Mouse (Mus musculus) midbrain, embryonic 16.5 days (tissue): ENCODE data around the gene Lcat. TPM values are rescaled to one million over a fixed set of nuclear protein-coding genes. Genes with fewer than 3 reads are reported as not detected.
"Not testable (repeated sequence)": the region's sequence is repeated elsewhere in the genome, so short reads cannot be mapped to it uniquely, and the experiment has no call there.

ENCODE experiments used
- ATAC-seq: fragments of 200-750 bp; cut with Nextera tagmentation; 2 replicates; pipeline ENCODE4 v1.8.0; 2017; ENCODE audit warnings: moderate TSS enrichment
- H3K27ac ChIP-seq: fragments of 300-500 bp; sonication (generic); 2 replicates; pipeline ENCODE4 v1.5.1; 2014; ENCODE audit warnings: mild to moderate bottlenecking, low read length, mixed read lengths
- H3K27me3 ChIP-seq: fragments of 300-500 bp; sonication (generic); 2 replicates; pipeline ENCODE4 v1.6.1; 2014; ENCODE audit warnings: low read depth, low read length, mixed read lengths; ENCODE audit not compliant: control insufficient read depth, insufficient read depth
- H3K36me3 ChIP-seq: fragments of 300-500 bp; sonication (generic); 2 replicates; pipeline ENCODE4 v1.6.1; 2014; ENCODE audit warnings: mild to moderate bottlenecking, low read length, moderate library complexity, mixed read lengths; ENCODE audit not compliant: control insufficient read depth, insufficient read depth
- H3K4me1 ChIP-seq: fragments of 300-500 bp; sonication (generic); 2 replicates; pipeline ENCODE4 v1.6.1; 2014; ENCODE audit warnings: mild to moderate bottlenecking, low read length, mixed read lengths; ENCODE audit not compliant: control insufficient read depth, insufficient read depth
- H3K4me2 ChIP-seq: fragments of 300-500 bp; sonication (generic); 2 replicates; pipeline ENCODE4 v1.6.1; 2014; ENCODE audit warnings: mild to moderate bottlenecking, low read length, mixed read lengths
- H3K4me3 ChIP-seq: fragments of 300-500 bp; sonication (generic); 2 replicates; pipeline ENCODE4 v1.5.1; 2014; ENCODE audit warnings: low read depth, mild to moderate bottlenecking, low read length, moderate library complexity, mixed read lengths
- H3K9ac ChIP-seq: fragments of 300-500 bp; sonication (generic); 2 replicates; pipeline ENCODE4 v1.6.1; 2014; ENCODE audit warnings: low read depth, low read length, mixed read lengths
- H3K9me3 ChIP-seq: fragments of 300-500 bp; sonication (generic); replicated peaks from 2 replicates; pipeline ENCODE4 v1.6.1; 2014; ENCODE audit warnings: mild to moderate bottlenecking, low read length, mixed read lengths; ENCODE audit not compliant: control insufficient read depth, poor library complexity, severe bottlenecking
- WGBS: fragments of 180-500 bp; shearing (Covaris S2); extraction: QIAGEN DNeasy Blood & Tissue Kit; methylation state at CpG from one replicate; pipeline ENCODE4 v1.1.7; 2014; 5-methylcytosine and 5-hydroxymethylcytosine counted together
- polyA plus RNA-seq: library from polyadenylated mRNA; unstranded; fragments of >200 nt; fragmentation: Nextera tagmentation; extraction: Ambion mirVana; gene quantifications from 2 replicates; pipeline ENCODE4 v1.2.1, GENCODE M21; 2015

Gene Lcat
- 1.3 and 3.0 TPM in 2 replicates for polyA plus RNA-seq

DNA sequence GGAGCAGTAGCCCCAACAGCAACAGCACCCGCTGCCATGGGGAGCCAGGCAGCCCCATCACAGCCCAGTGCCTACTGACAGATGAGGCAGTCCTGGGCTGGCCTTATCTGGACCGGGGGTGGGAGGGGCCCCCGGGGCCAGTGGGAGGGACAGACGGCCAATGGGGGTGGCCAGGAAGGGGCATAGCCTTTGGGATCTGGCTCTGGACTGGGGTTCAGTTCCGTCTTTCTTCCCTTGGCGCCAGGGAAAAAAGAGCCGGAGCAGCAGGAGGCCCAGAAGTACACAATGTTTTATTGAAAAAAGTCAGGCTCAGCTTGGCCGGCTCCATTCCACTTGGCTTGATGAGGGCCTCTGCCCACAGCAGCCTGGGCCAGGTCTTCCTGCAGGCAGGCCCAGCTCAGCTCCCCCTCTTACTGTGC lies at the start of gene Lcat:
Lcat (minus strand) TSS at position 62 of the 419 bp plus-strand sequence.
- Histone ChIP-seq H3K27ac (no peak within 1 kb of the TSS; the same call in 1 of the 2 replicates), H3K9ac (no peak within 1 kb of the TSS), H3K4me3 (no peak within 1 kb of the TSS), H3K36me3 (no peaks in the 10 kb centered on the region), H3K9me3 (no peaks in the 10 kb centered on the region), H3K4me2 (no peak within 1 kb of the TSS), H3K4me1 (peaks cover 1% of the 10 kb centered on the region; the same call in 1 of the 2 replicates), H3K27me3 (no peaks in the 10 kb centered on the region)
- peak; percentile 53; the same call in 1 of the 2 replicates for ATAC-seq
- WGBS = 53% methylated on average over 7 of the region's 8 CpGs

DNA sequence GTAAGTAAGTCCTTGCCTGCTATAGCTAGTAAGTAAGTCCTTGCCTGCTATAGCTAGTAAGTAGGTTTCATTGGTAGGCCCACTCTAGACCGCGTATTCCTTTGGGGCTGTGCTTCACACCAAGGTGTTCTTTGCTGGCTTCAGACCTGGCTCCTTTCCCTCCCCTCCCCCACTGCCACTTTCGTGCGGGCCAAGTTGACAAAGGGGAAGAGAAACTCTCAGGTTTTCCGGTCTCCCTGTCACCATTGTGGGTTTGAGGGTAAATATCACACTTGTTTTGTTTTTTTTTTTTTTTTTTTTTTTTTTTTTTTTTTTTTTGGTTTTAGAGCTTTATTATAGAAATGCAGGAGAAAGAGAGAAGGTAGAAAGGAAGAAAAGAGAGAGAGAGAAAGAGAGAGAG lies 49.3 kb upstream of the Lcat start:
- no peak overlapping the region for H3K4me3 ChIP-seq
- WGBS = 83% methylated on average over 4 of the region's 5 CpGs
- H3K27me3 ChIP-seq = no peaks in the 10 kb centered on the region
- no peaks in the 10 kb centered on the region for H3K36me3 ChIP-seq
- H3K9me3 ChIP-seq = no peaks in the 10 kb centered on the region
- no peak overlapping the region for H3K9ac ChIP-seq
- no peaks in the 10 kb centered on the region for H3K4me1 ChIP-seq
- H3K4me2 ChIP-seq = no peak overlapping the region
- no peak overlapping the region for H3K27ac ChIP-seq
- ATAC-seq = no peak

DNA sequence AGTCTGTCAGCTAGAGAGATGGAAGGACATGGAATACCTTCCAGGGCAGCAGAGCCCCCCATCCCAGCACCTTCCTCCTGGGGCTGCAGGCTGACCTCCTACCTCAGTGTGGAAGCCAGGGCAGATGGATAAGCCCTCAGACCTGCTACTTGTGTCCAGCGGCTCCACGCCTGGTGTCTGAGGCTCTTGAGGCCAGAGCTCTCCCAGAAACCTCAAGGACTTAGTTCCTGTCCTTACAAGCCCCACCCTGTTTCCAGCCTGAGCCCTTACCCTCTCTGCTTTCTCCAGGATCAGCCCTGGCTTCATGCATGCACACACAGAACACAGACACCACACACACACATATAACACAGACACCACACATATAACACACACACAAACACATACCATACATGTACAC lies 48.4 kb upstream of the Lcat start:
- ATAC-seq = no peak
- H3K4me2 ChIP-seq = no peak overlapping the region
- 83% methylated on average over 2 of the region's 2 CpGs for WGBS
- H3K9me3 ChIP-seq = no peaks in the 10 kb centered on the region
- H3K27me3 ChIP-seq = no peaks in the 10 kb centered on the region
- H3K4me3 ChIP-seq = no peak overlapping the region
- no peaks in the 10 kb centered on the region for H3K36me3 ChIP-seq
- H3K9ac ChIP-seq = no peak overlapping the region
- no peak overlapping the region for H3K27ac ChIP-seq
- no peaks in the 10 kb centered on the region for H3K4me1 ChIP-seq

DNA sequence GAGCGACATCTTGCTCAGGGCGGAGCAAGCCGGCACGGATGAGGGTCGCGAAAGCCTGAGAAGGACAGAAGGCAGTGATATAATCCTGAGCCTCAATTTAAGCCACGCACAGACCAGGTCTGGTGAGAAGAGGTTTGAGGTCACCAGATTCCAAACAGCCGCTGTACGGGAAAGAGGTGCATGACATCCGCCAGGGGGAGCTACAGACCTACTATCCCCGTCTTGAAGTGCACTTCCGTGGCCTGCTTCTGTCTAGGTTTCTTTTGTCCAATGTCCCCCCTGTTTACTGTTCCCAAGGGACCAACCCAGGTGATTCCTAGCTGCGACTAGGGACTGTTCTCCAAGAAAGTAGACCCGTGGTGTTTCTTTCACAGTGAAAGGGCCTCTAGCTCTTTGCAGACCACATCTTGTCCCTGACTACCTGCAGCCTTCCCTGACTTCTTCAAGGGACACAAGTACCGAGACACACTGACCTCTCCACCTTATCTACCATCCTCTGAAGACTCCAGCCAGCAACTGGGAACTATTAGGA lies 47.7 kb upstream of the Lcat start, which contains the start of gene Dus2:
Dus2 (plus strand) TSS at position 482 of the 532 bp plus-strand sequence.
- Histone ChIP-seq H3K27me3 (no peaks in the 10 kb centered on the region), H3K4me2 (no peak within 1 kb of the TSS), H3K27ac (no peak within 1 kb of the TSS), H3K4me1 (no peaks in the 10 kb centered on the region), H3K4me3 (no peak within 1 kb of the TSS), H3K36me3 (no peaks in the 10 kb centered on the region), H3K9me3 (no peaks in the 10 kb centered on the region), H3K9ac (no peak within 1 kb of the TSS)
- no peak for ATAC-seq
- WGBS = 12% methylated on average over 15 of the region's 15 CpGs

DNA sequence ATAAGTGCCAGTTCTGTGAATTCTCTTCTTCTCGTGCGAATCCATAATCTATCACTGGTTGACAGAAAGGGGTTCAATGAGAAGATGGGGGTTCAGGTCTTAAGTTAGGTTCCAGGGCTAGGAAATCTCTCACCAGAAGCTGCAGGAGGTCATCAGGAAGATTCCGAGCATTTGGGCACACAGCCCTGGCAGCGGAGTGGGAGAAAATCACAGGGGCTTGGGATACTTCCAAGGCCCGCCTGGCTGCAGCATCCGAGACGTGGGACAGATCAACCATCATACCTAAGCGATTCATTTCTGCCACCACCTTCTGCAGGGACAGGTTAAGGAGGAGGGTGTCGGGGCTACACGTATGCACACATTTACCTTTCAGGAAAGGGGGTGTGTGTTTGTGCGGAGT lies 45.4 kb upstream of the Lcat start:
- no peaks in the 10 kb centered on the region for H3K4me1 ChIP-seq
- H3K4me2 ChIP-seq = no peak overlapping the region
- H3K36me3 ChIP-seq = no peaks in the 10 kb centered on the region
- no peak overlapping the region for H3K9ac ChIP-seq
- 92% methylated on average over 11 of the region's 11 CpGs for WGBS
- no peak overlapping the region for H3K4me3 ChIP-seq
- H3K27ac ChIP-seq = no peak overlapping the region
- no peak for ATAC-seq
- H3K9me3 ChIP-seq = no peaks in the 10 kb centered on the region
- H3K27me3 ChIP-seq = no peaks in the 10 kb centered on the region

DNA sequence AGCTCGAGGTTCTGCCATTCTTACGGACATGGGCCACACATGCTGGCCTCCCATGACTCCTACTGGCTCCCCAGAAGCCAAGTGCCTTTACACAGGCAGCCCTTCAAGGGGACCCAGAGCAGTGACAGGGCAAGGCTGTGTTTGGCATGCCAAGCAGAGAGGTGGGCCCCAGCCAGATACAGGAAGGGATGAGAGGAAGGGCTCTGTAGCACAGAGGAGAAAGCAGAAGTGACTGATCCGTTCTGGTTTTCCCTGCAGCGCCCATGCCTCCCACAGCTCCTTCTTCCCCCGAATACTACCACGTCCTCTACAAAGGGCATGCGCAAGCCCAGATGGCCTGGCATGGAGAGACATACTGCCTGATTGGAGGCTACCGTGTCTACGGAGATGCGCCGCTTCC lies 40.2 kb upstream of the Lcat start:
- not testable (repeated sequence) for H3K36me3 ChIP-seq, H3K9ac ChIP-seq, H3K4me3 ChIP-seq, H3K4me2 ChIP-seq, H3K4me1 ChIP-seq, ATAC-seq, H3K27me3 ChIP-seq, H3K27ac ChIP-seq, H3K9me3 ChIP-seq
- 88% methylated on average over 10 of the region's 11 CpGs for WGBS

DNA sequence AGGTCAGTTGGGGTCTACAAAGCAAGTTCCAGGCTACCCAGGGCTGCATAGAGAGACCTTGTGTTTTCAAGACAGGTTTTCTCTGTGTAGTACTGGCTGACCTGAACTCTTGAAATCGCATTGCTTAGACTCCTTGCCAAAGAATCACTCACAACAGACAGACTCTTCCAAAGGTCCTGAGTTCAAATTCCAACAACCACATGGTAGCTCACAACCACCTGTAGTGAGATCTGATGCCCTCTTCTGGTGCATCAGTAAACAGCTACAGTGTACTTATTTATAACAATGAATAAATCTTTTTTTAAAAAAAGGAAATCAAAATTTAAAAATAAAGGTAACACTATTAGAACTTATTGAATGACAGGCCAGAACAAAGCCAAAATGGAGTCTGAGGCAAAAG lies 38.0 kb upstream of the Lcat start:
- ATAC-seq = no peak
- 92% methylated on average over 1 of the region's 1 CpGs for WGBS
- no peak overlapping the region for H3K4me3 ChIP-seq

DNA sequence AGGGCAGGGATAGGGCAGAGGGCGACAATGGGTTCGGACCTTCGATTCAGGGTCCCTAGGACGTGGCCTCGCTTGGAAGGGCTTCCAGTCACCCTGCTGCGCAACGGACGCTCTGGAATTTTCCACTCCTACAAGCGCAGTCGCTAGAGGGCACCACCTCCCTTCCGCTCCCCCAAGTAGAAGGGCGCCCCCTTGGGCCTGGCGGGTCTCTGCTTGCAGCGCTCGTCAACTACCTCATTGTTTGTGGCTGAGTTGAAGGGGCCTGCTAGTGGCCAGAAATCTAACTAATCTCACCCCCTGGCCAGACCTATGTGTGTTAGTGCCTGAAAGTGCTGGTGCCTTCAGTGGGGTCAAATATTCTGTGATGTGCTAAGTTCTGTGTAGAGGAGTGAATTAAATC lies 36.1 kb upstream of the Lcat start, which contains the start of gene Dpep3:
Dpep3 (minus strand) TSS at position 105 of the 400 bp plus-strand sequence.
- Histone ChIP-seq H3K36me3 (no peaks in the 10 kb centered on the region), H3K4me2 (no peak within 1 kb of the TSS), H3K9me3 (no peaks in the 10 kb centered on the region), H3K27me3 (no peaks in the 10 kb centered on the region), H3K4me1 (no peaks in the 10 kb centered on the region), H3K9ac (no peak within 1 kb of the TSS), H3K27ac (no peak within 1 kb of the TSS), H3K4me3 (no peak within 1 kb of the TSS)
- WGBS = 92% methylated on average over 15 of the region's 15 CpGs
- ATAC-seq = no peak

More for the DNA sequence above, 38.0 kb upstream of the Lcat start:
- no peak overlapping the region for H3K4me2 ChIP-seq
- H3K27me3 ChIP-seq = no peaks in the 10 kb centered on the region
- no peak overlapping the region for H3K27ac ChIP-seq
- H3K9ac ChIP-seq = no peak overlapping the region
- no peaks in the 10 kb centered on the region for H3K36me3 ChIP-seq
- no peaks in the 10 kb centered on the region for H3K4me1 ChIP-seq
- H3K9me3 ChIP-seq = no peaks in the 10 kb centered on the region

DNA sequence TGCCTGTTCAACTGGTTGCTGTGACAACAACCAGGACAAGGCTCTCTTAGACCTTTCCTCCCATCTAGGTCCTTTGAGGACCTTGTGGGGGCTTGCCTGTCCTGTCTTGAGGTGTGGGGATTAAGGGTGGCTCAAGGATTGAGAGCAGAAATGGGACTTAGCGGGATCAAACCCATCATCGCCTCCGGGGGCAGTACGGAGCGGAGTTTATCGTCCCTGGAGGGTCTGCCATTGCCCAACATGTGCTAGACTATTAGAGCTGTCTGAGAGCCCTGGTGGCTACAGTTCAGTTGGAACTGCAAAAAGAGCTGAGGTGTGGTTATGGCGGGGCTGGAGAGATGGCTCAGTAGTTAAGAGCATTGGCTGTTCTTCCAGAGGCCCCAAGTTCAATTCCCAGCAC lies 32.2 kb upstream of the Lcat start:
- Histone ChIP-seq H3K4me1 (no peaks in the 10 kb centered on the region), H3K4me2 (no peak overlapping the region), H3K36me3 (no peaks in the 10 kb centered on the region), H3K9me3 (no peaks in the 10 kb centered on the region), H3K27me3 (no peaks in the 10 kb centered on the region), H3K9ac (no peak overlapping the region), H3K4me3 (no peak overlapping the region), H3K27ac (no peak overlapping the region)
- 62% methylated on average over 7 of the region's 7 CpGs for WGBS
- ATAC-seq = no peak
